Mouse (Mus musculus) bone marrow, adult 2 months (tissue): Measurements from ENCODE around the gene Tat.

Experiments
- CTCF ChIP-seq: fragments of 200-500 bp; IDR thresholded peaks from 2 replicates; pipeline ENCODE4 v1.5.1; 2011; ENCODE audit warnings: low read length, control low read depth; ENCODE audit not compliant: control insufficient read depth, insufficient read depth
- POLR2A ChIP-seq: fragments of 200-500 bp; IDR thresholded peaks from 2 replicates; pipeline ENCODE4 v1.6.1; 2011; ENCODE audit warnings: low read depth, mild to moderate bottlenecking, control low read depth, low read length, borderline replicate concordance; ENCODE audit not compliant: control insufficient read depth

DNA sequence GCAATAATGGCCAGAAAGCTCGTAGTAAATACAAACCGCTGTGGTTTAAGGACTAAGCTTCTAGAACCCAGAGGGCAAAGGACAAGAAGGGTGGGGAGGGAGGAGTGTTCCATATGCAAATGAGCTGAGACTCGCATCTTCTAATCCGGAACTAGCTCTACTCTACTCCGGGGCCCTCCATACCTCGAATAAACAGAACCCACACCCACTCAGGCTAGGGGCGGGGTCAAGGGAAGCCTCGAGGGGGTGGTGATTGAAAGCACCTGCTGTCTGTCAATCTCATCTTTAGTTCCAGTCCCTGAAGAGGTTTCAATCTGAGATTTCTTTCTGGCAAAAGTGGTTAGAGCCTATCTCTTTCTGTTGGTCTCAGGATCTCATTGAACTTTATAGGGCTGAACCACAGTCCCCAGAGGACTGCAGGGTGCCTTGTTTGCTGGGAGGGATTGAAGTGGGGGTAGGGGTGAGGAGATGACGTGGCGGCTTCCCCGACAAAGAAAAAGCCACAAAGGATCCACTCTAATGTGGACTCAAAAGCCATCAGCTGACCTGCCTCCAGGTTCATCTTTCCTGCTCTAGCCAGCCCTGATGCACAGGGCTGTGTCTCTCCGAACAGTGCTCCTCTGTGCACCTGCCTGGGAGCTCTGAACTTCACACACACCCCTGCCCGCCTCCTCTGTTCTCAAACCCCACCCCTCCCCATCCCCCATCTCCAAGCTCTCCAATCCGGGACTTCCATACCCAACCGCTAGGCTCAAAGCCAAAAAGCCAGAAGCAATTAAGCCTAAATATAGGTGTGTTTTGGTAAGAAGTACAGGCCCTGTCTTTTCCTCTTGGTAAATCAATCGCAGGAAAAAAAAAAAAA, 32.8 kb upstream of the Tat start:
- TF ChIP-seq POLR2A (no peak), CTCF (no peak)
